Mouse (Mus musculus) brain, embryonic 14.5 days (tissue): ENCODE results near the gene Btnl1.

Experiments
- CTCF ChIP-seq: fragments of 200-500 bp; IDR thresholded peaks from 2 replicates; pipeline ENCODE4 v1.5.1; 2012; ENCODE audit warnings: inconsistent platforms, mild to moderate bottlenecking, moderate library complexity, borderline replicate concordance; ENCODE audit not compliant: insufficient read depth, insufficient read length; ENCODE audit errors: extremely low read depth
- POLR2A ChIP-seq: fragments of 200-500 bp; IDR thresholded peaks from 2 replicates; pipeline ENCODE4 v1.6.1; 2012; ENCODE audit warnings: mild to moderate bottlenecking, inconsistent platforms, borderline replicate concordance; ENCODE audit not compliant: poor library complexity, insufficient read depth, insufficient read length, severe bottlenecking; ENCODE audit errors: extremely low read depth

- no peak for TF ChIP-seq CTCF
- TF ChIP-seq POLR2A: no peak
Observed at GRCm38 (mm10) chr17:34373055-34373709, 3.8 kb upstream of the Btnl1 start.
